Mouse (Mus musculus): ENCODE measurements at regions not wholly inside any gene's neighbourhood (a gene's known extent, or its start where the extent isn't known, plus 50 kb on each side); places are given as distances from the start of the nearest gene placed in this dataset.

DNA sequence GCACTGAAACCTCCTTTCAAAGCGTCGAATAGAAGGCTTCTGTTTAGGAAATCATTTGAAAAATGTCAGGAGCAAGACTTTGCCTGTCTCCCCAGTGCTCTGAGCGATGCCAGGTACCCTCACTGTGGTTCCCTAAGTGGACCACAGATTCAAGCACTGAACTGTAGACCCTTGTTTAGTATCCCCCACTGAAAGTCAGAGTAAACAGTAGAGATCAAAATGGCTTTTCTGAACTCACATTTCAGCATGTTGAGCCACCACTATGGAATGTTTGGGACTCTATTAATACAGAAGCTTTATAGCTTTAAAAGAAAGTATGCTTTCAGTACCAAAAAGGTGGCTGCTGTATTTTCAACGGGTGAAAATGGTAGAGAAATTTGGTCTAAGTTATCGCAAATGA, 79.8 kb upstream of the Col11a1 start:
- TF ChIP-seq POLR2A (IDR thresholded peaks at IDR 0.05; ENCODE audit: insufficient read depth, low read depth, low read length) (no peak), EP300 (IDR thresholded peaks at IDR 0.05; ENCODE audit: insufficient read depth, low read depth, low read length) (no peak), CTCF (IDR thresholded peaks at IDR 0.05) (no peak)

Data from heart, adult 2 months (tissue).